Mouse (Mus musculus): ENCODE data around the gene Bloc1s1.

The Bloc1s1 gene

DNA sequence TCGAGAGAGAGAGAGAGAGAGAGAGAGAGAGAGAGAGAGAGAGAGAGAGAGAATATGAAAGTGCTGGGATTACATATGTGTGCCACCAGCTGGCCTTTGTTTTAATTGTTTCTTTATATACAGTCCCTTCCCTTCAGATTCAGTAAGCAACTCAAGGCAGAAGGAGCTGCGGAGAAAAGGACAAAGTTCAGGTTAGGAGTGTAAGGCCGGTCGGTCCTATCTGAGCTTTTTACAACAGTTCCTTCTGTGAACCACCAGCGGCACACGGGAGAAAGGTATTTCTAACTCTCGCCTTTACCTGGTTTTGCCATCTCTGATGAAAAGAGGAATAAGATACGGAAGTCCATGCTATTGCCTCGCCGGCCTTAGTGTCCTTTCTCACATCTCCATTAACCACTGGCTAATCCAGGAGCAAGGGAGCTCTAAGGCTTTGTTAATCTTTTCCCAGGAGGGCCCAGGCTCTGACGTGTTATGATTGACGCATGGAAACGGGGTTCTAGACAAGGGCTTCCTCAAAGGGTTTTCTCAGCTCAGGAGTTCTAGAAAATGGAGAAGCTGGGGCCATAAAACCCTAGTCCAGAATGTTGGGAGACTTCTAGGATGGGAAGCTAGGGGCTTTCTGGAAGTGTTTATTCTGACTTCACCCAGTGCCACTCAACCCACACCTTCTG is 14.9 kb downstream of the Bloc1s1 start:
- in situ Hi-C loops (cut with MboI): no loop called here

- in situ Hi-C loops (cut with MboI): no loop called here
These were observed 19.0 kb downstream of the Bloc1s1 start for GRCm38 (mm10) chr10:128904812-128905211.

GRCm38 (mm10) chr10:128902409-128902988 is 21.3 kb downstream of the Bloc1s1 start:
- in situ Hi-C loops (cut with MboI): no loop called here

- in situ Hi-C loops (cut with MboI): no loop called here
These were observed 22.4 kb downstream of the Bloc1s1 start for GRCm38 (mm10) chr10:128901409-128901808.

DNA sequence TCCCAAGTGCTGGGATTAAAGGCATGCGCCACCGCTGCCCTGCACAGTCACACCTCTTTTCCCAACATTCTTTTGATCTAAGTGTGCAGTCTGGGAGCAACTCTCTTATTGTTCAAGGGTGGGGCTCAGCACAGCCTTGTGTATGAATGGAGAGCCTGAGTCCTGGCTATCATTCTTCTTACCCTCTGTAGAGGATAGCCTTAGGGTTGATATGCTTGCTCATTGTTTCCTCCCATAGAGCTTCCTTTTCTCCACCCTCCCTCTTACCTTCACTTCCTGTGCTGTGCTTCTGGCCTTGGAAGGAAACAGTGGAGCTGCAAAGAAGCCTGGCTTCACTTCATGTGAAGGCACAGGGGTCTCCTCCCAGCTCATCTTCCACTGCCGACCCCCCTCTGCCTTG is 23.1 kb downstream of the Bloc1s1 start, which contains the start of gene Cd63:
TSS of gene Cd63 (plus strand) at position 292 of the 400 bp plus-strand sequence.
- in situ Hi-C loops (cut with MboI): no loop called here

GRCm38 (mm10) chr10:128899759-128900490 is 23.9 kb downstream of the Bloc1s1 start:
- in situ Hi-C loops (cut with MboI): loop anchor here (10.0 kb wide), 1 partner anchor 135 kb away; no protein-coding TSS in a partner anchor

DNA sequence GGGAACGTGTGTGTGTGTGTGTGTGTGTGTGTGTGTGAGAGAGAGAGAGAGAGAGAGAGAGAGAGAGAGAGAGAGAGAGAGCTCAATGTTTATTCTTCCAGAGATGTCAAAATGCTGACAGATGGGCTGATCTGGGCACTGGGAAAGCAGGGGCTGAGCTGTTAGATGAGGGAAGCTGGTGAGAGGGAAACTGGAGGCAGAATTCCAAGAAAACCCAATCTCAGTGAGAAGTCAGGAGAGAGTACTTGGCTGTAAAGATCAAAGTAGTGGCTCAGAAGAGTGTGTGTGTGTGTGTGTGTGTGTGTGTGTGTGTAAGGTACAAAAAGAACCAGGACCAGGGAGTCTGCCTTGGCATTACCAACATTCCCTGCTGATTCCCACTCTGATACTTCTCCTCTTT is 26.3 kb downstream of the Bloc1s1 start:
- in situ Hi-C loops (cut with MboI): loop anchor here (10.0 kb wide), 1 partner anchor 133 kb away; no protein-coding TSS in a partner anchor

GRCm38 (mm10) chr10:128896807-128897206 is 27.0 kb downstream of the Bloc1s1 start:
- in situ Hi-C loops (cut with MboI): loop anchor here (10.0 kb wide), 1 partner anchor 132 kb away; no protein-coding TSS in a partner anchor

- in situ Hi-C loops (cut with MboI): loop anchor here (10.0 kb wide), 1 partner anchor 131 kb away; no protein-coding TSS in a partner anchor
These were observed 27.7 kb downstream of the Bloc1s1 start for GRCm38 (mm10) chr10:128895952-128896693.

DNA sequence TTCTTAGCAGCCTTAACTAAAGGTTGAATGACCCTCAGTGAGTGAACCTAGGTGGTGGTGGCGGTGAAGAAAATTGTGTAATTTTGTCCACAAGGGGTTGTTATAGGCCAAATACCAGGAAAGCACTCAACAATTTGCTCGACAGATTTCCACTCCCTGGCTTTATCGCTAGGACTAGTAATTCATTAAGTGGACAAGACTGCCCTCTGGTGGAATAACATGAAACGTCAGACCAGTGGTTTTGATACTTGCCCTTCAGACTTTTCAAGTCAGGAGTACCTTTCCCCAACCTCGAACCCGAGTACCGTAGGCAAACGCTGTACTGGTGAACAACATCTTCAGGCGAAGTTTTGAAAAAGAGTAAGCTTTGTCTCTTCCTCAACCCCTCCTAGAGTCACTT is 28.4 kb downstream of the Bloc1s1 start:
- in situ Hi-C loops (cut with MboI): loop anchor here (10.0 kb wide), 1 partner anchor 131 kb away; no protein-coding TSS in a partner anchor

- in situ Hi-C loops (cut with MboI): loop anchor here (10.0 kb wide), 1 partner anchor 127 kb away; no protein-coding TSS in a partner anchor
These were observed 31.6 kb downstream of the Bloc1s1 start for GRCm38 (mm10) chr10:128892246-128892645.

- in situ Hi-C loops (cut with MboI): loop anchor here (10.0 kb wide), 1 partner anchor 127 kb away; no protein-coding TSS in a partner anchor
These were observed 32.3 kb downstream of the Bloc1s1 start, which contains the start of gene Gdf11 for GRCm38 (mm10) chr10:128891296-128892094. Gdf11 (minus strand) TSS chr10:128891718.

- in situ Hi-C loops (cut with MboI): loop anchor here (10.0 kb wide), 1 partner anchor 126 kb away; no protein-coding TSS in a partner anchor
These were observed 33.2 kb downstream of the Bloc1s1 start for GRCm38 (mm10) chr10:128890383-128891295.

DNA sequence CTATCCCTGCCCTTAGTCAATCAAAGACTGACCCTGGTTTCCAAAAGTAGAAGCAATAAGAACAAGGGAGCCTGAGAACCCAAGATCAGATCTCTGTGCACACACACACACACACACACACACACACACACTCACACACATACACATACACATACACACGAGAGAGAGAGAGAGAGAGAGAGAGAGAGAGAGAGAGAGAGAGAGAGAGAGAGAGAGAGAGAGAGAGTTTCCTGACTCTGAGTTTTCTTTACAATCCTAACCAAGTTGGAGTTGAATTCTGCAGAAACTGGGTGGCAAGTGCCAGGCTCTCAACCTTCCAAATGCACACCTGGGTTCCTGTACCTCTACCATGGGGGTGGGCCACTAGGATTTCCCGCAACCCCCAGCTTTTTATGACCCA is 34.0 kb downstream of the Bloc1s1 start:
- in situ Hi-C loops (cut with MboI): loop anchor here (5.0 to 10.0 kb wide), 2 partner anchors 53 to 125 kb away; no protein-coding TSS in a partner anchor

DNA sequence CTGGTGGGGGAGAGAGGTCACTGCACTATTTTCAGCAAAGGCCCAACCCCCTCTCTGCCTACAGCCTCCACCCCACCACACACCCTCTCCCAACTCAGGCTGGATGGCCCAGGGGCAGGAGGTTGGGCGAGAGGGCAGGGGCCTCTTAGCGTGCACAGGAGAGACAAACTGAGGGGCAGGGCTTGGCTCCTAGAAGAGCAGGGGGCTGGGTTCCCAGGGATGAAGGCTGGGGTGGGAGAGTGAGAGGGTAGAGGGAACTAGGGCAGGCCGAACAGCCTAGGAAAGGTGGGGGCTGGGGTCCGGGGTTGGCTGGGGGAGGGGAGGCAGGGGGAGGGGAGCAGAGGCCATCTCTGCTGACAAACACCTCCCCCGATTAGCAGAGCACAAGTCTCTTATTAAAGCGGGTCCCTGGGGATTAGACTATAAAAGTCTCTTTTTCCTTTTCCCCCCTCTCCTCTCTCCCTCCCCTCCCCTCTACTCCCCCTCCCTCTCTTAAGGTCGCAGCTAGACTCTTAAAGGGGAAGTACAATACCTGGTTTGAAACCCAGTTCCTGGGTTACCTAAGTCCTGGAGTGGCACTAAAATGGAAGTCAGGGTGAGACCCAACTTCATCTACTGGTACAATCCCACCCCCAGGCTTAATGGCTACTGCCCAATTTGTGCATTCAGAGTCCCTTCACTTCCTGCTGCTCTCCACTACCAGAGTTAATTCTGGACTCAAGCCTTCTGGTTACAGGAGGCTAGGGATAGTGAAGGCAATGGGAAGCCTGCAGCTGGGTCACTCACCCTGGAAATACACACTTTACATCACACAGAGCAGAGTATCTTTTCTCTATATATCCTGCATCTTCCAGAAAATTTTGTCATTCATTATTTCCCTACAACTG is 34.7 kb downstream of the Bloc1s1 start:
- in situ Hi-C loops (cut with MboI): loop anchor here (5.0 kb wide), 1 partner anchor 52 kb away; no protein-coding TSS in a partner anchor

DNA sequence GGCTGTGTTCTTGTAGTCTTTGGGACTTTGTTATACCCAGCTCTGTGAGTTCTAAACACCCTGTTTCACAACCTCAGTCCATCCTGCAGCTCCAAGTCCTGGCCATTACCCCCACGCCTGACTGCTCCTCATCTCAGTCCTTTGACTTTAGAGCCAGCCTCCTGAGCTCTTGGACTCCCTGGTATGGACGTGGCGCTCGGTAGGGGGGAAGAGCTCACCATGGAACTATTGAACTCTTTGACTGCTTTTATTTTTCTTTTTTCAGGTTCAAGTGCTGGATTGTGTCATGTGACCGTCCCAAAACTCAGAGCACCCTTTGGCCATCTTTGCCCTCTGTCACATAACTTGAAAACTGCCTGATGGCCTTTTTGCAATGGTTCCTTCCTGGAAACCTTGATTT is 41.8 kb downstream of the Bloc1s1 start:
- in situ Hi-C loops (cut with MboI): no loop called here

DNA sequence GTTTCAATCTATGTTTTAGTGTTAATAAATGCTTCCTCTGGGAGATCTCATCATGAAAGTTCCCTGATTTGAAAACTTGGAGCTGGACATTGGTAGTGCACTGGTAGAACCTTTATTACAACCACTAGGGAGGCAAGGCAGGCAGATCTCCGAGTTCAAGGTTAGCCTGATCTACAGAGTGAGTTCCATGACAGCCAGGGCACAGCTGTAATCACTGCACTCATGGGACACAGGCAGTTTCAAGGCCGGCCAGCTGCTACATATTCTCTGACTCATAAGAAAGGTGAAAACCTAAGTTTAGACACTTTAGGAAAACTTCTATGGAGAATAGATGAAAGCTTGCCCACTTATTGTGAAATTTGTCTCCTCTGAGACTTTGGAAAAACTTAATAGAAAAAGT is 45.0 kb downstream of the Bloc1s1 start:
- in situ Hi-C loops (cut with MboI): no loop called here

- in situ Hi-C loops (cut with MboI): no loop called here
These were observed 45.5 kb downstream of the Bloc1s1 start for GRCm38 (mm10) chr10:128878291-128878690.
